Mouse (Mus musculus): ENCODE data around the gene Itgb1bp1.

DNA sequence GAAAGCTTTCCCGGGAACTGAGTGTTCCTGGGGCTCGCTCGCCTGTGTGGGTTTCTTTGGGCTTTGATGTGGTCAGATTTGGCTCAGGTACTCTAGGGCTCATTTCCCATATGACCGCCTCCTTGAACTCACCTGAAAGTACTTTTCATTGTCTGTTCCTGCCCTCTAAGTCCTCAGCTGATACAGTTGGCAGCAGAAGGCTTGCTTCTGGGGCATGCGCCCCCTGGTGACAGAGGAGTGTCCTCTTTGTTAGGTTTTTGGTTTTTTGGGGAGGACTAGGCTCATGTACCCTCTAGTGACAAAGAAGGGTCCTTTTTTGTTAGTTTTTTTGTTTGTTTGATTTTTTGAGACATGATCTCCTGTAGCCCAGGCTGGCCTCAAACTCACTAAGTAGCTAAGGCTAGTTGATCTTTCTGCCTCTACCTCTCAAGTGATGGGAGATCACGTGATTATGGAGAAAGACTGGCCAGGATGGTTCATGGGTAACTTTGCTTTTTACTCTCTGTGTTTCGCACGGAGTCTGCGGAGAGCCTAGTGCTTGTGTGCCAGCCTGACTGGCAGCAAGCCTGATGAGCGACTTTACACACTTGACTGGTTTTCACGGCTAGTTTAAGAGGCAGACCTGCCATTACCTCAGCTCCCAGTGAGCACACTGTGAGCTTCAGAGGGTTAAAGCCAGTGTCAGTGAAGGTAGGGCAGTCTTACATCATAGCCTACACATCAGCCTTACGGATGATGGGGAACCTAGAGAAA is 32.2 kb upstream of the Itgb1bp1 start:
- TF ChIP-seq POLR2A (IDR thresholded peaks at IDR 0.05; ENCODE audit: borderline replicate concordance, extremely low read depth, insufficient read depth, insufficient read length, poor library complexity, severe bottlenecking) (no peak), CTCF (IDR thresholded peaks at IDR 0.05; ENCODE audit: borderline replicate concordance, extremely low read depth, insufficient read depth, insufficient read length) (peak; percentile 74; the same call in 1 of the 2 replicates)

All from brain, embryonic 14.5 days (tissue).